Mouse (Mus musculus): ENCODE results near the gene Nexn.
"Not testable (repeated sequence)": the region's sequence is repeated elsewhere in the genome, so short reads cannot be mapped to it uniquely, and the experiment has no call there.

DNA sequence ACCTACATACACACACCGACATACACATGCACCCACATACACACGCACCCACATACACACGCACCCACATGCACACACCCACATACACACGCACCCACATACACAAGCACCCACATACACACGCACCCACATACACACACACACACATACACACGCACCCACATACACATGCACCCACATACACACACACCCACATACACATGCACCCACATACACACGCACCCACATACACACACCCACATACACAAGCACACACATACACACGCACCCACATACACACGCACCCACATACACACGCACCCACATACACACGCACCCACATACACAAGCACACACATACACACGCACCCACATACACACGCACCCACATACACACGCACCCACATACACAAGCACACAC, 48.5 kb upstream of the Nexn start:
- TF ChIP-seq POLR2A (IDR thresholded peaks at IDR 0.05; ENCODE audit: extremely low read depth, insufficient read depth, low read length); CTCF (IDR thresholded peaks at IDR 0.05; ENCODE audit: low read depth, low read length): not testable (repeated sequence)
